Mouse (Mus musculus) E14TG2a.4 (cell line): ENCODE results near the gene Ints6l.

Experiments
- H3K27me3 ChIP-seq: 2 replicates; pipeline ENCODE4 v1.6.1; 2014; ENCODE audit warnings: low read length, control low read depth; ENCODE audit not compliant: insufficient read depth
- H3K36me3 ChIP-seq: 2 replicates; pipeline ENCODE4 v1.6.1; 2014; ENCODE audit warnings: low read length, control low read depth; ENCODE audit not compliant: insufficient read depth
- H3K4me1 ChIP-seq: replicated peaks from 2 replicates; pipeline ENCODE4 v1.6.1; 2014; ENCODE audit warnings: low read depth, low read length, control low read depth
- H3K4me3 ChIP-seq: replicated peaks from 2 replicates; pipeline ENCODE4 v1.5.1; 2014; ENCODE audit warnings: mild to moderate bottlenecking, low read length
- H3K9me3 ChIP-seq: 2 replicates; pipeline ENCODE4 v1.6.1; 2014; ENCODE audit warnings: low read length, control low read depth
- CTCF ChIP-seq: conservative IDR thresholded peaks from 2 replicates; pipeline ENCODE4 v1.5.1; 2014; ENCODE audit warnings: low read length
- NANOG ChIP-seq: IDR thresholded peaks from 2 replicates; pipeline ENCODE4 v1.6.1; 2014; ENCODE audit warnings: borderline replicate concordance, low read length, mixed read lengths
- POU5F1 ChIP-seq: IDR thresholded peaks from 2 replicates; pipeline ENCODE4 v1.6.1; 2014; ENCODE audit warnings: low read length, borderline replicate concordance

Ints6l gene

DNA sequence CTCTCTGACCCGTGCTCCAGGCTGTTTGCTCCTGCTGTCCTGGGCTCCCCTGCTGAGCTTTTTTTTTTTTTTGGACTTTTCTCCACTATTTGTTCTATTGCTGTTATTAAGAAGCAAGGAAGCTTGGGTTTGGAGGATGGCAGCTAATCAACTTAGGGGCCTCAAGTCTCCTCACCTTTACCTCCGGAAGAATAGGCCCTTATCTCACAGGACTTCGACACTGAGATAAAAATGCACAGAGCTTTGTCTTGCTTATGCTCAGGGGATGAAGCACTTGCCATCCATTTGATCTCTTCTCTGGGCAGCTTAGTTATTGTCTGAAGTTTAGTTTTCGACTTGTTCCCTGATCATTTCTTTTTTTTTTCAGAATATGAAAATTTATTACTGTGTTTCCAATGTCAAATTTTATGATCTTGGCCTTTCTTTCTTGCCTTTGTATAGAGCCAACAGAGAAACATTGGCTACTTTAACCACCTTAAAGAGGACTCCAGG, 7.1 kb upstream of the Ints6l start, which contains the start of gene Gm2174:
Gene Gm2174, plus strand, starts transcription at position 442 of the 492 bp plus-strand sequence.
- Histone ChIP-seq H3K4me3 (no peak within 1 kb of the TSS), H3K4me1 (no peaks in the 10 kb centered on the region), H3K27me3 (no peaks in the 10 kb centered on the region), H3K36me3 (no peaks in the 10 kb centered on the region), H3K9me3 (no peaks in the 10 kb centered on the region)
- TF ChIP-seq NANOG (no peak), POU5F1 (no peak), CTCF (no peak)

GRCm38 (mm10) chrX:56455372-56456246, 952 bp downstream of the Ints6l start:
- peaks cover 8% of the 10 kb centered on the region; the same call in 1 of the 2 replicates for H3K4me1 ChIP-seq
- no peaks in the 10 kb centered on the region for H3K9me3 ChIP-seq
- no peaks in the 10 kb centered on the region for H3K27me3 ChIP-seq
- no peaks in the 10 kb centered on the region for H3K36me3 ChIP-seq
- TF ChIP-seq CTCF (no peak), POU5F1 (no peak), NANOG (no peak)
- H3K4me3 ChIP-seq, result peak overlapping the region; percentile 85

DNA sequence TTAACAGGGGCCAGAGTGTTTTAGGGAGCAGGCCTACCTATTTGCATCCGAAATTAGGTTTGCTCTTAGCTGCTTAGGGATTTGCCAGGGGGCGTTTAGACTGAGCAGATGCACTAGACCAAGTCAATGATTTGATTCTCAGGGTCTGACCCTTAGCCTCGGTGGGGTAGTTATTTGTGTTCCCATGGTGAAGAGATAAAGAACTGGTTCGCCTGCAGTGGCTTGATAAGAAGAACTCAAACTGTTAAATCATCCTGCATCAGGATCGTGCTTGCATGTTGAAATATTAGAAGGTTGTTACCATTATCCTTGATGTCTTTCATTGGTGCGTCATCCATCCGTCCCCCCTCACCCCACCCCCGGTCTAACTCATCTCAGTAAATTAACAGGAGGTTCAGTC, 1.7 kb downstream of the Ints6l start:
- H3K9me3 ChIP-seq, result no peaks in the 10 kb centered on the region
- H3K4me3 ChIP-seq, result peak overlapping the region; percentile 41
- no peaks in the 10 kb centered on the region for H3K27me3 ChIP-seq
- TF ChIP-seq NANOG (no peak), POU5F1 (no peak), CTCF (no peak)
- H3K36me3 ChIP-seq, result no peaks in the 10 kb centered on the region
- peaks cover 8% of the 10 kb centered on the region; the same call in 1 of the 2 replicates for H3K4me1 ChIP-seq

DNA sequence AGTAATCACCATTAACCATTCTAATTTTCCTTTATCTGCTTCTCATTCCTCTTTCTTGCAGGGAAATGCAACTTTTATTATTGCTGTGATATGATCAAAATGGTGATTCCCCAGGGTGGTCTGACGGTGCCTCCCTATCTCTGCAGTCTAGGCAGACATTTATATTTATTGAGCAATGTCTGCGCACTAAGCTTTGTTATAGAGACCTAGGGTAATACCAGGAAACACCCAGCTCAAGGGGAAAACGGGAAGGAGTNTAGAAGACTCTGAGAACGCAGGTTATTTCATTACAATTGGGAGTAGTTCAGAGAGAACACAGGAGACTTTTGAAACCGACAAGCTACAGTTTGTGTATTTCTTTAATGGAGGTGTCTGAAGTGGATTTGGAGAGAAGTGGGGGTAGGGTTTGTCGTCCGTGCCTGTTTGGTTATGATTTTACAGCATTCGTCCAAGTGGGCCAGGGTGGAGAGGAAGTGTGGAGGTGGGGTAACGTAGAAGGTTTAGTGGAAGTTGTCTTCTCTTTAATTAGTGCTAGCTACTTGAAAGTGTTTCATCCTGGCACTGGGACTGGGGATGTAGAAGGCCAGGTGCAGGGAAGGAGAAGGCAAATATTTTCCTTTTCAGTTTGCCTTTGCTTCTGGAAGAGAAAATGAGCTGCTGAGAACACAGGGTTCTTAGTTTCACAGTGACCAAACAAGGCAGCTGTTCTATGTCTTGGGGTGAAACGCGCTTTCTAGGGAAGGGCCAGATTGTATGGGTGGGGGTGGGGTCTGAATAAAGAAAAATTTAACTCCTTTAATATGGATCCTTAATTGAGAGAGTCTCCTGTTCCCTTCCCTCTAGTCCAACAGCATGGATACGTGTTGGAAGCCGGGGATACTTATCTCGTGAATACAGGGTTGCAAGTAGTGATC, 7.6 kb downstream of the Ints6l start:
- TF ChIP-seq CTCF (no peak), POU5F1 (no peak), NANOG (no peak)
- Histone ChIP-seq H3K9me3 (no peaks in the 10 kb centered on the region), H3K4me1 (peaks cover 4% of the 10 kb centered on the region; the same call in 1 of the 2 replicates), H3K27me3 (no peaks in the 10 kb centered on the region), H3K36me3 (no peaks in the 10 kb centered on the region), H3K4me3 (no peak overlapping the region)

DNA sequence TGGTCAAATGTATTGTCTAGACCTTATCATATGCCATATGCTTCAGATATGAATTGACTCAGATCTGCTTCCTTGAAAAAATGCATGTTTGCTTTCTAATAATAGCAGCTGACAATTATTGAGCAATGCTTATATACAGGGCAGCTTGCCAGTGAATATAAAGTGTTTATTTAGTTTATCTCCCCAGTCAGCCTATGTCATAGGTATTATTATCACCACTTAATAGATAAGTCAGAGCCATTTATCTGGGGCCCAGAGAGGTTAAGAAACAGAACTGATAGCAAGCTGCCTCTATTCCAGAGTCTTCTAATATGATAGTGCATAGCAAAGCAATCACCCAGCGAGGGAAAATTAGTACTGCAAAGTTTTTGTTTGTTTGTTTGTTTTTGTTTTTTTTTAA, 10.2 kb downstream of the Ints6l start:
- no peak for TF ChIP-seq NANOG
- no peak for TF ChIP-seq POU5F1
- no peak for TF ChIP-seq CTCF
- Histone ChIP-seq H3K9me3 (no peaks in the 10 kb centered on the region), H3K4me1 (peaks cover 19% of the 10 kb centered on the region), H3K27me3 (no peaks in the 10 kb centered on the region), H3K4me3 (no peak overlapping the region), H3K36me3 (no peaks in the 10 kb centered on the region)

- Histone ChIP-seq H3K9me3 (no peaks in the 10 kb centered on the region), H3K27me3 (no peaks in the 10 kb centered on the region), H3K4me1 (peaks cover 16% of the 10 kb centered on the region), H3K4me3 (no peak overlapping the region), H3K36me3 (no peaks in the 10 kb centered on the region)
- TF ChIP-seq NANOG, result no peak
- TF ChIP-seq POU5F1, result no peak
- TF ChIP-seq CTCF, result no peak
These were observed 13.0 kb downstream of the Ints6l start for GRCm38 (mm10) chrX:56467688-56468087.

- Histone ChIP-seq H3K9me3 (no peaks in the 10 kb centered on the region), H3K27me3 (no peaks in the 10 kb centered on the region), H3K4me1 (peaks cover 16% of the 10 kb centered on the region), H3K36me3 (no peaks in the 10 kb centered on the region), H3K4me3 (no peak overlapping the region)
- TF ChIP-seq CTCF, result no peak
- no peak for TF ChIP-seq POU5F1
- TF ChIP-seq NANOG, result no peak
These were observed 13.8 kb downstream of the Ints6l start for GRCm38 (mm10) chrX:56468422-56468821.

- H3K36me3 ChIP-seq, result no peaks in the 10 kb centered on the region
- TF ChIP-seq CTCF (no peak), NANOG (no peak), POU5F1 (no peak)
- no peaks in the 10 kb centered on the region for H3K27me3 ChIP-seq
- no peaks in the 10 kb centered on the region for H3K4me1 ChIP-seq
- no peak overlapping the region for H3K4me3 ChIP-seq
- H3K9me3 ChIP-seq, result no peaks in the 10 kb centered on the region
These were observed 19.4 kb downstream of the Ints6l start for GRCm38 (mm10) chrX:56474035-56474434.
